Mouse (Mus musculus): ENCODE data around the gene Prr5. TPM values are rescaled to one million over a fixed set of nuclear protein-coding genes. Genes with fewer than 3 reads are reported as not detected.
"Not testable (repeated sequence)": the region's sequence is repeated elsewhere in the genome, so short reads cannot be mapped to it uniquely, and the experiment has no call there.

Prr5 gene
- polyA plus RNA-seq, 1 experiment from 2014 or later = 19.9 TPM

DNA sequence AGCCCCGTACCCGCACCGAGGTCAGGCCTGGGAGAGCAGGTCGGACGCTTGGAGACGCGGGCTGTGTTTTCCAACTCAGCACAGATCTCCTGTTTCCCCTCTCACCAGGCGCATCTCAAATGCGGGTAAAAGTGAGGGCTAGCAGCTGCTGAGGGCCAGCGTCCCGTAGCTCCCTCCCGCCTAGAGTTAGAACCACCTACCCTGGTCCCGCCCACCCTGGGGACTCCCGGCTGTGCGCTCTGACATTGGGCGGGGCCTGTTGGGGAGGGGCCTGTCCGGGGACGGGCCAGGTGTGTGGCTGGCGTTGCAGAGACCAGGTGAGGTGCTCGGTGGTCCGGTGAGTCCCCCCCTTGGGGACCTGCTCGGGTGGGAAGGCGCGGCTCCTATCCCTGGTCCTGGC, 50.4 kb downstream of the Prr5 start, which contains the start of gene Arhgap8:
Gene Arhgap8, plus strand, starts transcription at position 262 of the 400 bp plus-strand sequence.
- Histone ChIP-seq H3K4me3 (ENCODE audit: low read depth, low read length) (peak within 1 kb of the TSS; percentile 42), H3K4me2 (peak within 1 kb of the TSS; percentile 89), H3K9me3 (replicated peaks; ENCODE audit: control insufficient read depth, low read length) (no peaks in the 10 kb centered on the region), H3K4me1 (ENCODE audit: control insufficient read depth, insufficient read depth, low read length) (peaks cover 8% of the 10 kb centered on the region), H3K27me3 (ENCODE audit: control insufficient read depth, insufficient read depth, low read length) (peaks cover 8% of the 10 kb centered on the region), H3K27ac (ENCODE audit: low read depth, low read length) (no peak within 1 kb of the TSS), H3K36me3 (ENCODE audit: control insufficient read depth, insufficient read depth, low read length) (no peaks in the 10 kb centered on the region), H3K9ac (ENCODE audit: low read depth, low read length) (peak within 1 kb of the TSS; percentile 62)
- WGBS (ENCODE audit: insufficient replicate concordance) = 3% methylated on average over 24 of the region's 24 CpGs
- 0 out of 2 replicates have a peak, but pooled peaks have one; percentile 51 for ATAC-seq (replicated peaks; ENCODE audit: insufficient number of reproducible peaks, low FRiP score, low TSS enrichment)

DNA sequence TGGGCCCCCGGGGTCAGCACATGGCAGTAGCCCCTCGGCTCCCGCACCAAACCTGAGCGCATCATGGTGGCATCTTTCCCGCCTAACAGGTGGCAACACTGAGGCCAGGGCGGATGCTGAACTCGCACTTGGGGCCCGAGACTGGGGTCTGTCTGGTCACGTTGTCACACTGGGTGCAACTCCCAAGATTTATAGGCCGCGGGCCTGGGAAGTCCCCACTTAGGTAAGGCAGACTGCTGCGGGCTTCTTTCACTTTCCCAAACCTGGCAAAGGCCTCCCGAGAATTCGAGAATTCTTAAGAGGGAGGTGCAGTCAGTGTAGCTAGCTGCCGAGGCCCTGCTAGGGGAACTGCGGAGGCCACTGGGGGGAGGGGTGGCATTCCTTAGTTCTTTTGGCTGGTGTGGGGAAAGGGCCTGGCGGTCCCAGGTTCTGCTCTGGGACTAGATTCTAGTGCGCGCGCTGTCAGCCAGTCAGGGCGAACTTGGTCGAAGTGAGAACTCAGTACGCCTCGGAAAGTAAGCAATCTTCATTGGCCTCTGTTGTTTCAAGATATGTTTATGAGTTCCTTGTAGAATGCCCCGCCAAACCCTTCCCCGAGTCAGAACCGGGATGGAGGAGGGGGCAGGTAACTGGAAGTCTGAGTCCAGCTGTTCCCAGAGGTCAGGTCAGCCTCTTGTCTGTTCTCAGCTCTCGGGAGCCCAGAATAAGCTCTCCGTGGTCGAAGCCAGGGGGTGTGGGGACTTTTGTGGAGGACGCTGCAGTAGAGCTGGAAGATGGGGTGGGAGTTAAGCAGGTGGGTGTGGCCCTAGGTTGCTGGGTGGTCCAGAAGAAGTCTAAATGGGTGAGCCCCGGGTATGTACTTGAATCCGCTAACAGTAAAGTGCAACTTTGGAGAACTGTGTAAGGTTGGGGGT, 51.1 kb downstream of the Prr5 start:
- 6% methylated on average over 33 of the region's 33 CpGs for WGBS (ENCODE audit: insufficient replicate concordance)
- H3K4me2 ChIP-seq = peak overlapping the region; percentile 89
- H3K27ac ChIP-seq (ENCODE audit: low read depth, low read length) = no peak overlapping the region
- H3K36me3 ChIP-seq (ENCODE audit: control insufficient read depth, insufficient read depth, low read length) = no peaks in the 10 kb centered on the region
- H3K4me1 ChIP-seq (ENCODE audit: control insufficient read depth, insufficient read depth, low read length) = peaks cover 8% of the 10 kb centered on the region; the same call in 1 of the 2 replicates
- H3K9me3 ChIP-seq (replicated peaks; ENCODE audit: control insufficient read depth, low read length) = no peaks in the 10 kb centered on the region
- ATAC-seq (replicated peaks; ENCODE audit: insufficient number of reproducible peaks, low FRiP score, low TSS enrichment) = no peak
- peak overlapping the region; percentile 42 for H3K4me3 ChIP-seq (ENCODE audit: low read depth, low read length)
- peaks cover 8% of the 10 kb centered on the region for H3K27me3 ChIP-seq (ENCODE audit: control insufficient read depth, insufficient read depth, low read length)
- peak overlapping the region; percentile 62 for H3K9ac ChIP-seq (ENCODE audit: low read depth, low read length)

DNA sequence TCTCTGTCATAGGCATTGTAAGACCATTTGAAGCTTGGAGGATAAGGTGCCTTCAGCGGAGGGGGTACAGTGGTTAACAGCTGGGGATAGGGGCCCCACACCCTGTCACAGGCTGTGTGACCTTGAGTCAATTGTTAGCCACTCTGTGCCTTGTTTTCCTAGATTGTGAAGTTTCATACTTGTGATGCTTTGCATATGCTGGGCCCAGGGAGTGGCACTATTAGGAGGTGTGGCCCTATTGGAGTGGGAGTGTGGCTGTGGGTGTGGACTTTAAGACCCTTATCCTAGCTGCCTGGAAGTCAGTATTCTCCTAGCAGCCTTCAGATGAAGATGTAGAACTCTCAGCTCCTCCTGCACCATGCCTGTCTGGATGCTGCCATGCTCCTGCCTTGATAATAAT, 54.2 kb downstream of the Prr5 start:
- not testable (repeated sequence) for H3K27ac ChIP-seq (ENCODE audit: low read depth, low read length); H3K9ac ChIP-seq (ENCODE audit: low read depth, low read length); H3K36me3 ChIP-seq (ENCODE audit: control insufficient read depth, insufficient read depth, low read length); H3K4me2 ChIP-seq; H3K4me3 ChIP-seq (ENCODE audit: low read depth, low read length); ATAC-seq (replicated peaks; ENCODE audit: insufficient number of reproducible peaks, low FRiP score, low TSS enrichment); H3K9me3 ChIP-seq (replicated peaks; ENCODE audit: control insufficient read depth, low read length); H3K27me3 ChIP-seq (ENCODE audit: control insufficient read depth, insufficient read depth, low read length)
- WGBS (ENCODE audit: insufficient replicate concordance) = 91% methylated on average over 1 of the region's 1 CpGs
- peaks cover 13% of the 10 kb centered on the region for H3K4me1 ChIP-seq (ENCODE audit: control insufficient read depth, insufficient read depth, low read length)

DNA sequence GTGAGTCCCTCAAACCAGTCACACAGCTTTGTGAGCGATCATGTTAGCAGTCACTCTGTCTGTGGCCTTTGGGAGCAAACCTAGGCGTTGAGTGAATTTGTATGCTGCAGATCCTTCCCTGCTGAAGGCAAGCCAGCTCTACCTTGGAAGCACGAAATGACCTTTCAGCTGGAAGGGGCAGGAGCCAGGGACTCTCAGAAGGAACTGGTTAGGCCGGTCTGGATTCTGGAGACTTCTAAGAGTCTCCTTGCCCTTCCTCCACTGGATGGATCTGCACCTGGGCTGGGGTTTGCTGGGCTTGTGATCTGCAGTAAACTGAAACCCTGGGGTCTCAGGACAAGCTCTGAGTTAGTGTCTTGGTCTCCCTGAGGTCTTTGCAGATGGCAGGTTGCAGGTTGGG, 54.8 kb downstream of the Prr5 start:
- Histone ChIP-seq H3K27me3 (ENCODE audit: control insufficient read depth, insufficient read depth, low read length) (peaks cover 3% of the 10 kb centered on the region), H3K27ac (ENCODE audit: low read depth, low read length) (no peak overlapping the region), H3K4me3 (ENCODE audit: low read depth, low read length) (no peak overlapping the region)

GRCm38 (mm10) chr15:84729685-84730084, 60.3 kb downstream of the Prr5 start:
- Histone ChIP-seq H3K9ac (ENCODE audit: low read depth, low read length) (no peak overlapping the region), H3K36me3 (ENCODE audit: control insufficient read depth, insufficient read depth, low read length) (no peaks in the 10 kb centered on the region), H3K4me1 (ENCODE audit: control insufficient read depth, insufficient read depth, low read length) (peaks cover 9% of the 10 kb centered on the region), H3K4me2 (no peak overlapping the region), H3K27me3 (ENCODE audit: control insufficient read depth, insufficient read depth, low read length) (no peaks in the 10 kb centered on the region), H3K27ac (ENCODE audit: low read depth, low read length) (no peak overlapping the region), H3K4me3 (ENCODE audit: low read depth, low read length) (no peak overlapping the region), H3K9me3 (replicated peaks; ENCODE audit: control insufficient read depth, low read length) (no peaks in the 10 kb centered on the region)
- 82% methylated on average over 6 of the region's 6 CpGs for WGBS (ENCODE audit: insufficient replicate concordance)
- no peak for ATAC-seq (replicated peaks; ENCODE audit: insufficient number of reproducible peaks, low FRiP score, low TSS enrichment)

More for the DNA sequence above, 54.8 kb downstream of the Prr5 start:
- Histone ChIP-seq H3K4me1 (ENCODE audit: control insufficient read depth, insufficient read depth, low read length) (peaks cover 13% of the 10 kb centered on the region), H3K9ac (ENCODE audit: low read depth, low read length) (no peak overlapping the region), H3K9me3 (replicated peaks; ENCODE audit: control insufficient read depth, low read length) (no peaks in the 10 kb centered on the region), H3K36me3 (ENCODE audit: control insufficient read depth, insufficient read depth, low read length) (no peaks in the 10 kb centered on the region), H3K4me2 (no peak overlapping the region)
- 64% methylated on average over 4 of the region's 4 CpGs for WGBS (ENCODE audit: insufficient replicate concordance)
- ATAC-seq (replicated peaks; ENCODE audit: insufficient number of reproducible peaks, low FRiP score, low TSS enrichment) = no peak

DNA sequence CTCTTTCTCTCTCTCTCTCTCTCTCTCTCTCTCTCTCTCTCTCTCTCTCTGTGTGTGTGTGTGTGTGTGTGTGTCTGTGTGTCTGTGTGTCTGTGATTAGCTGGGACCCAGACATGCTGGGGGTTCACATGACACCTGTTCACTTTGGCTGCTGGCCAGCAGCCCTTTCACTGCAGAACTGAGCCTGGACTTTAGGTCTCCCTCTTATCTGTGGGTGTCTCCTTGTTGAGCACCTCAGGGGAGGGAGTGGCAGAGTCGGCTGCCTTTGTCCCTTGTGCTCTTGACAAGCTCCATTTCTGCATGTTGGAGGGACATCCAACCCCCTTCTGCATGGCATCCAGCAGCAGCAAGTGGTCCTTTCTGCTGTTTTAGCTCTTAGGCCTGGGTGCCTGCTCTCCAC, 61.5 kb downstream of the Prr5 start:
- H3K27me3 ChIP-seq (ENCODE audit: control insufficient read depth, insufficient read depth, low read length) = no peaks in the 10 kb centered on the region
- peaks cover 9% of the 10 kb centered on the region for H3K4me1 ChIP-seq (ENCODE audit: control insufficient read depth, insufficient read depth, low read length)
- H3K36me3 ChIP-seq (ENCODE audit: control insufficient read depth, insufficient read depth, low read length) = no peaks in the 10 kb centered on the region
- no peaks in the 10 kb centered on the region for H3K9me3 ChIP-seq (replicated peaks; ENCODE audit: control insufficient read depth, low read length)
- H3K4me2 ChIP-seq = no peak overlapping the region
- no peak overlapping the region for H3K4me3 ChIP-seq (ENCODE audit: low read depth, low read length)
- 0 out of 2 replicates have a peak overlapping the region, but pooled peaks have one; percentile 15 for H3K27ac ChIP-seq (ENCODE audit: low read depth, low read length)
- H3K9ac ChIP-seq (ENCODE audit: low read depth, low read length) = no peak overlapping the region
- no peak for ATAC-seq (replicated peaks; ENCODE audit: insufficient number of reproducible peaks, low FRiP score, low TSS enrichment)
- WGBS (ENCODE audit: insufficient replicate concordance) = 7% methylated on average over 1 of the region's 1 CpGs

DNA sequence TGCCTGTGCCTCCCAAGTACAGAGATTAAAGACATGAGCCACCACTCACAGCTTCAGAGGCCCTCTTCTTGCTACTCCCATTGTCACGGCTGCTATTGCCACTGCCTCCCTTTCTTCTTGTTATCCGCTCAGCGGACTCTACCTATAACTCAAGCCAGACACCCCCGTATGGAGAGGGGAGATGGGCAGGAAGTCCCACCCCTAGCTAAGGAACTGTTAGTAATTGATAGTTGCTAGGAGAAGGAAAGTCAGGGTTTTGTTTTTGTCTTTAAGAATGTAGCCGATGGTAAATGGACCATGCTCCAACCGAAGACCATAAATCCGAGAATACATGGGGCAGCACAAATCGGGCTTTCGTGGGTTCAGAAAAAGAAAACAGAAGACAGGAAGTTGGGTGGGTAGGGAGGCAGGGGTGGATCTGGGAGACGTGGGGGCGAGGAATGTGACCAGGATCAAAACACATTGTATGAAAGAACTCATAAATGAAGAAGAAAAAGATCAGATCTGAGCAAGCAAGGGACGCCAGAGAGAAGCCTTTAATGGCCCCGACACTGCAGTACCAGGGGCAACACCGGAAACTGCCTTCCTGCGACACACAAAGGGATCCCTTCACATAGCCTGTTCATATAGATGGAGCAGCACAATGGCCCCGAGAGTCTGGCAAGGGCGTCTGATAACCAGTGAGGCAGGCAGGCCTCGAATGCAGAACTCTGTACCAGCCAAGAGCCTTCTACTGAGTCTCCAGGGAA, 62.4 kb downstream of the Prr5 start:
- Histone ChIP-seq H3K4me2 (no peak overlapping the region), H3K36me3 (ENCODE audit: control insufficient read depth, insufficient read depth, low read length) (no peaks in the 10 kb centered on the region), H3K9ac (ENCODE audit: low read depth, low read length) (no peak overlapping the region), H3K9me3 (replicated peaks; ENCODE audit: control insufficient read depth, low read length) (no peaks in the 10 kb centered on the region), H3K27me3 (ENCODE audit: control insufficient read depth, insufficient read depth, low read length) (no peaks in the 10 kb centered on the region), H3K27ac (ENCODE audit: low read depth, low read length) (no peak overlapping the region; the same call in 1 of the 2 replicates), H3K4me1 (ENCODE audit: control insufficient read depth, insufficient read depth, low read length) (peaks cover 9% of the 10 kb centered on the region), H3K4me3 (ENCODE audit: low read depth, low read length) (no peak overlapping the region)
- no peak for ATAC-seq (replicated peaks; ENCODE audit: insufficient number of reproducible peaks, low FRiP score, low TSS enrichment)
- 63% methylated on average over 18 of the region's 18 CpGs for WGBS (ENCODE audit: insufficient replicate concordance)

GRCm38 (mm10) chr15:84732425-84732749, 63.0 kb downstream of the Prr5 start:
- no peaks in the 10 kb centered on the region for H3K36me3 ChIP-seq (ENCODE audit: control insufficient read depth, insufficient read depth, low read length)
- no peak for ATAC-seq (replicated peaks; ENCODE audit: insufficient number of reproducible peaks, low FRiP score, low TSS enrichment)
- 66% methylated on average over 4 of the region's 4 CpGs for WGBS (ENCODE audit: insufficient replicate concordance)
- no peaks in the 10 kb centered on the region for H3K9me3 ChIP-seq (replicated peaks; ENCODE audit: control insufficient read depth, low read length)
- no peak overlapping the region for H3K4me2 ChIP-seq
- H3K9ac ChIP-seq (ENCODE audit: low read depth, low read length) = no peak overlapping the region
- no peaks in the 10 kb centered on the region for H3K27me3 ChIP-seq (ENCODE audit: control insufficient read depth, insufficient read depth, low read length)
- H3K4me1 ChIP-seq (ENCODE audit: control insufficient read depth, insufficient read depth, low read length) = peaks cover 9% of the 10 kb centered on the region
- H3K27ac ChIP-seq (ENCODE audit: low read depth, low read length) = no peak overlapping the region; the same call in 1 of the 2 replicates
- no peak overlapping the region for H3K4me3 ChIP-seq (ENCODE audit: low read depth, low read length)
